Mouse (Mus musculus) neutrophil, adult 65 days (primary cell): ENCODE data around the gene Fancm. TPM values are rescaled to one million over a fixed set of nuclear protein-coding genes. Genes with fewer than 3 reads are reported as not detected.

Experiments used
- total RNA-seq: library from RNA; stranded (reverse); gene quantifications from 2 replicates; pipeline ENCODE4 v1.2.4, GENCODE M21; 2023

Fancm gene
- 7.2 and 13.3 TPM in 2 replicates for total RNA-seq

DNA sequence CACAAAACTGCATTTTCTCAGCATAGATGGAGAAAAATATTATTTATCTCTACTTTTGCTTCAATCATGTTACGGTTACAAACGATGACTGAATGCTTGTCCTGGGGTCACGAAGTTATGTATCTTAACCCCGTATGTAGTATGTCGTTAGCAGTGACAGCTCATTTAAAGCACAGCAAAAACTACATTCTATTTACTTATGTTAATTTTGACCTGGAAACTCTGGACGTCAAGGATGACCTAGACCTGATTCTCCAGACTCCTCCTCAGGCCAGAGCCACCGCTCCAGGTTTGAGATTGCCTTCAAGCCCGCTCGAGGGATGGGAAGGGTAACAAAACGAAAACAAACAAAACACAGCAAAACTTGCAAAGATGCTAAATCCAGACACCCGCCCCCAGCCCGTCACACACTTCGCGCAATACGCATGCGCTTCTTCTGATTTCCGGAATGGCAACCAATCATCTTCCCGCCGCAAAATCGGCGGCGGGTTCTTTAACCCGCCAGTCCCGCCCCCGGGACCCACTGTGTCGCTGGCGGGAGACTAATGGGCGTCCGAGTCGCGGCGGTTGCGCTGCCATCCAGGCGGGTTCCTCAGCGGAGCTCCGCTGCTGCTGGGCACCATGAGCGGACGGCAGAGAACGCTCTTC, at the start of gene Fancm:
Gene Fancm, plus strand, starts transcription at position 519 of the 648 bp plus-strand sequence.

DNA sequence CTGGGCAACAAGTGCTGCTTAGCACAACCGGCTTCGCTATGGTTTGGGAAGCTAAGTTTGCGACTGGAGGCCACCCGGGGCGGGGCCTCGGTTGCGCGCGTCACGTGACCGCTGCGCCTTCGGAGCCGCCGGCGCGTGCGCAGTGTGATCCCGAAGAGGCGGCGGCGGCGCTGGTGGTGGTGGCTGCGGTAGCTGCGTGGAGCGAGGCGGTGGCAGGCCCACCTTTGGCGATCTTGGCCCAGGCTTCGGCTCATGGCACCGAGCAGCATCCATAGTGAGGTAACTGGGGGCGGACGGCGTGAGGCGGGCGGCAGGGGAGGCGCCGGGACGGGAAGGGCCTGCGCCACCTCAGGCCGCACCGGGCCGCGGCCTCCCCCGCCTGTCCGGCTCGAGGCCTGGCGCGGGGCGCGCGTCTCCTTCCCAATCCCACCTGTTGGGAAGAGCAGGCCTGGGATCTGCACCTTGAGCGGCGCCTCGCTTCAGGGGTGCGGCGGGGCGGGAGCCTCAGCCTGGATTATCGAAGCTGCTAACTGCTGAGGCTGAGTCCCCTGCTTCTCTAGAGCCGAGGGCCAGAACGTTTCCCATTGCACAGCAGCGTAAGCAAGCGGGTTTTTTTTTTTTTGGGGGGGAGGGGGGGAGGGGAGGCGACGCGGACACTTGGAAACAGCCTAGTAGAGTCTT, 39.1 kb upstream of the Fancm start, which contains the start of gene Prpf39:
Gene Prpf39, plus strand, starts transcription at position 144 of the 681 bp plus-strand sequence.

GRCm38 (mm10) chr12:65073611-65074178, 1.7 kb upstream of the Fancm start, which contains the start of gene Fkbp3:
Fkbp3 (minus strand) TSS chr12:65074007.

DNA sequence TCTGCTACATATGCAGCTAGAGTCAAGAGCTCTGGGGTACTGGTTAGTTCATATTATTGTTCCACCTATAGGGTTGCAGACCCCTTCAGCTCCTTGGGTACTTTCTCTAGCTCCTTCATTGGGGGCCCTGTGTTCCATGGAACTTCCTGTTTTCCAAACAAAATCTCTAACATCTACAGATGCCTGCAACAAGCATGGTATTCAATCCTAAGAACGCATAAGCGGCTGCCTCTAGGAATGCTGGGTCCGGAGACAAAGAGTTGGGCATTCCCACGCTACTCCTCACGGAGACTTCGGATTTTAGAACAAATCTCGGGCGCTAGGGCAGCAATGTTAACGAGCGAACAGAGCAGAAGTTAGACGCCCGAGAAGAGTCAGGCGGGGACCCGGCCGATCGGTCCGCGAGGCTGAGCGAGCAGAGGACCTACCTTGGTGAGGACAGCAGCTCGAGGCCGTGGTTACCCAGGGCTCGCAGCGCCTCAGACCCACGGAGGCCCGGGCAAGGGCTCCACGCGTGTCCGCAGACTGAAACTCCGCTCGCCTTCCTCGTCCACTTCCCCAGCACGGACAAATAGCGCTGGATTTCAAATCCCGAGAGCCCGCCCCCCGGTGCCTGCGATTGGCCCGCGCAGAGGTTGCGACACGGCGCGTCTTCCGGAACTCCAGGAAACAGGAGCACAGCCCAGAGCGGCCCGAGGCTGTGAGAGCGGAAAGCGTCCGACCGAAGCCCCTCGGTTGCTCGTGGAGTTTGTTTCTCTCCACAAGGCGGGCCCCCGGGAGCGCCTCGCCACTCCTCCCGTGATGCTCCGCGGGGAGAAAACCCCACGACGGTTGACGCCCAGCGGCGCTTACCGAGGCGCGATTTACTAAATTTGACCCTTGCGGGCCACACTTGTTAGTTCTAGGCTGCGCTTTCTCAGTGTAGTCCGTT, 96.9 kb downstream of the Fancm start, which contains the start of gene Mis18bp1:
Gene Mis18bp1, minus strand, starts transcription at position 584 of the 931 bp plus-strand sequence.

Other genes starting within 250 kb of the Fancm start
- gene Gm527, start 157.7 kb upstream of the Fancm start, total RNA-seq: 2.0 and 5.2 TPM in 2 replicates
- 23.8 and 34.1 TPM in 2 replicates for gene Klhl28, start 110.1 kb upstream of the Fancm start, total RNA-seq
- 45.6 and 62.6 TPM in 2 replicates for gene Togaram1, start 109.8 kb upstream of the Fancm start, total RNA-seq
- gene Prpf39, start 39.3 kb upstream of the Fancm start, total RNA-seq: 69.5 and 94.9 TPM in 2 replicates
- gene Fkbp3, start 1.6 kb upstream of the Fancm start, total RNA-seq: 13.6 and 13.8 TPM in 2 replicates
- gene Mis18bp1, start 97.0 kb downstream of the Fancm start, total RNA-seq: 15.2 and 15.9 TPM in 2 replicates
- gene Wdr20rt, start 149.9 kb downstream of the Fancm start, total RNA-seq: not detected in 2 replicates